Mouse (Mus musculus) limb, embryonic 13.5 days (tissue): ENCODE results near the gene Synj2bp. TPM values are rescaled to one million over a fixed set of nuclear protein-coding genes. Genes with fewer than 3 reads are reported as not detected.
"Not testable (repeated sequence)": the region's sequence is repeated elsewhere in the genome, so short reads cannot be mapped to it uniquely, and the experiment has no call there.

Experiments used
- ATAC-seq: fragments of 200-750 bp; cut with Nextera tagmentation; 2 replicates; pipeline ENCODE4 v1.8.0; 2017; ENCODE audit warnings: low read depth, moderate number of reproducible peaks, moderate TSS enrichment; ENCODE audit not compliant: low FRiP score
- H3K27ac ChIP-seq: fragments of 300-500 bp; sonication (generic); 2 replicates; pipeline ENCODE4 v1.5.1; 2015; ENCODE audit warnings: inconsistent platforms, mild to moderate bottlenecking, moderate library complexity
- H3K27me3 ChIP-seq: fragments of 300-500 bp; sonication (generic); 2 replicates; pipeline ENCODE4 v1.6.1; 2015; ENCODE audit warnings: mild to moderate bottlenecking, inconsistent platforms
- H3K36me3 ChIP-seq: fragments of 300-500 bp; sonication (generic); 2 replicates; pipeline ENCODE4 v1.6.1; 2015; ENCODE audit warnings: inconsistent platforms, mild to moderate bottlenecking, moderate library complexity
- H3K4me1 ChIP-seq: fragments of 300-500 bp; sonication (generic); 2 replicates; pipeline ENCODE4 v1.6.1; 2015; ENCODE audit warnings: inconsistent platforms
- H3K4me2 ChIP-seq: fragments of 300-500 bp; sonication (generic); replicated peaks from 2 replicates; pipeline ENCODE4 v1.6.1; 2015; ENCODE audit warnings: inconsistent platforms, mild to moderate bottlenecking, moderate library complexity
- H3K4me3 ChIP-seq: fragments of 300-500 bp; sonication (generic); 2 replicates; pipeline ENCODE4 v1.5.1; 2015; ENCODE audit warnings: moderate library complexity, mild to moderate bottlenecking, inconsistent platforms
- H3K9ac ChIP-seq: fragments of 300-500 bp; sonication (generic); 2 replicates; pipeline ENCODE4 v1.6.1; 2015; ENCODE audit warnings: mild to moderate bottlenecking, inconsistent platforms
- H3K9me3 ChIP-seq: fragments of 300-500 bp; sonication (generic); 2 replicates; pipeline ENCODE4 v1.6.1; 2016; ENCODE audit warnings: inconsistent platforms
- WGBS: fragments of 180-500 bp; shearing (Covaris S2); methylation state at CpG from one replicate; pipeline ENCODE4 v1.1.7; 2015; 5-methylcytosine and 5-hydroxymethylcytosine counted together
- polyA plus RNA-seq: library from polyadenylated mRNA; unstranded; fragments of >200 nt; fragmentation: Nextera tagmentation; extraction: Ambion mirVana; gene quantifications from 2 replicates; pipeline ENCODE4 v1.2.1, GENCODE M21; 2015

Gene Synj2bp
- polyA plus RNA-seq, 1 experiment from 2014 or later: 41.5 TPM

- peak overlapping the region; percentile 76 for H3K9ac ChIP-seq
- no peaks in the 10 kb centered on the region for H3K27me3 ChIP-seq
- H3K36me3 ChIP-seq: no peaks in the 10 kb centered on the region
- peak overlapping the region; percentile 67 for H3K4me3 ChIP-seq
- WGBS: 2% methylated on average over 7 of the region's 7 CpGs
- H3K4me2 ChIP-seq: peak overlapping the region; percentile 66
- ATAC-seq: no peak
- 0 out of 2 replicates have a peak, but pooled peaks cover 3% of the 10 kb centered on the region for H3K4me1 ChIP-seq
- H3K27ac ChIP-seq: peak overlapping the region; percentile 92; the same call in 1 of the 2 replicates
- no peaks in the 10 kb centered on the region for H3K9me3 ChIP-seq
These were observed 48.5 kb downstream of the Synj2bp start for GRCm38 (mm10) chr12:81484212-81484611.

GRCm38 (mm10) chr12:81483656-81484055, 49.1 kb downstream of the Synj2bp start:
- Histone ChIP-seq H3K4me1 (0 out of 2 replicates have a peak, but pooled peaks cover 3% of the 10 kb centered on the region), H3K36me3 (no peaks in the 10 kb centered on the region), H3K9me3 (no peaks in the 10 kb centered on the region), H3K9ac (peak overlapping the region; percentile 50), H3K27ac (no peak overlapping the region), H3K4me3 (peak overlapping the region; percentile 67), H3K4me2 (peak overlapping the region; percentile 66), H3K27me3 (no peaks in the 10 kb centered on the region)
- 34% methylated on average over 17 of the region's 17 CpGs for WGBS
- ATAC-seq: no peak

GRCm38 (mm10) chr12:81459051-81459450, 73.7 kb downstream of the Synj2bp start:
- H3K27ac ChIP-seq, H3K4me2 ChIP-seq, H3K27me3 ChIP-seq, H3K4me3 ChIP-seq, H3K9ac ChIP-seq, ATAC-seq, H3K4me1 ChIP-seq: not testable (repeated sequence)
- 93% methylated on average over 7 of the region's 7 CpGs for WGBS
- Histone ChIP-seq H3K9me3 (peaks cover 19% of the 10 kb centered on the region), H3K36me3 (peaks cover 16% of the 10 kb centered on the region)

Other genes with a start within 250 kb of the Synj2bp start
- gene Slc8a3, start 199.7 kb downstream of the Synj2bp start, polyA plus RNA-seq: 1.0 and 1.5 TPM in 2 replicates
- gene Gm4787, start 153.4 kb downstream of the Synj2bp start, polyA plus RNA-seq: 0.22 and 0.28 TPM in 2 replicates
- gene Adam4, start 111.0 kb downstream of the Synj2bp start, polyA plus RNA-seq: 0.56 and 0.59 TPM in 2 replicates
- gene Cox16, start 47.8 kb downstream of the Synj2bp start, polyA plus RNA-seq: 132 and 138 TPM in 2 replicates
- gene Gm20498, start within 50 bp of the Synj2bp start, polyA plus RNA-seq: 28.0 and 31.4 TPM in 2 replicates
- 0.51 and 0.57 TPM in 2 replicates for gene Adam21, start 35.6 kb upstream of the Synj2bp start, polyA plus RNA-seq
- 85.8 and 87.6 TPM in 2 replicates for gene Med6, start 62.1 kb upstream of the Synj2bp start, polyA plus RNA-seq
- 0.66 and 0.85 TPM in 2 replicates for gene Ttc9, start 98.3 kb upstream of the Synj2bp start, polyA plus RNA-seq
- 0.52 and 0.56 TPM in 2 replicates for gene Map3k9, start 248.3 kb upstream of the Synj2bp start, polyA plus RNA-seq